Comparison of ENCODE assay signal across 32 mouse cellular contexts in the genomic region with DNA sequence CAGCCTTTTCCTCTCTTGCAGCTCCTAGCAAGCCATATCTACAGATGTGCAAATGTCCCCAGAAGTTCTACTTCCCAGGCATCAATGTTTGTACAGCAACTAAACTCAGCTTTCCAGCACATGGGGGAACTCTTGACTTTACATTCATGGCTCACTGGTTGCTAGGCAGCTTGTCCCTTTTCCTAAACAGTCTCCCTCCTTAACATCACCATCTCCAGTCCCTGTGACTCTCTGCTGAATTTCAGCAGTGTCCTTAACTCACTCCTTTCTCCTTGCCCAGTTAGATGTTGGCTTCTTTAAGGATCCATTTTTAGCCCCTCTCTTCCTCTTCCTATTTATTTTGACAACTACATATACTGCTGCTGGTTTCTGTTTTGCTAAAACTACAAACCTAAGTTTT.
"Had no signal": no experiment of that assay in that cellular context is flagged by ENCODE, and none has a peak within 500 bp of the region (broad histone marks: within the 10 kb centered on the region; RNA-seq: fewer than 3 reads in every experiment).

No protein-coding gene starts in this region.

- DNase-seq: left cerebral cortex, postnatal 4 days; liver; liver, embryonic 13.5 days; liver, postnatal 0 days; lung, adult 18-20 months; lung, adult 2 months; lung, embryonic 14.5 days; lung, postnatal 10 days; lung, postnatal 14 days; lung, postnatal 36 days; lung, postnatal 4 days; midbrain, embryonic 14.5 days had no signal

- H3K36me3 ChIP-seq: limb, embryonic 10.5 days; limb, embryonic 12.5 days; limb, embryonic 13.5 days; limb, embryonic 15.5 days; liver, embryonic 12.5 days; liver, embryonic 13.5 days; liver, embryonic 15.5 days; lung, embryonic 15.5 days; midbrain, embryonic 10.5 days; midbrain, embryonic 12.5 days; midbrain, embryonic 13.5 days; midbrain, embryonic 15.5 days; neural tube, embryonic 12.5 days had no signal

- H3K4me1 ChIP-seq: limb, embryonic 10.5 days; limb, embryonic 12.5 days; limb, embryonic 13.5 days; limb, embryonic 15.5 days; liver, embryonic 12.5 days; liver, embryonic 13.5 days; liver, embryonic 15.5 days; lung, embryonic 15.5 days; megakaryocyte, embryonic 14.5 days; midbrain, embryonic 10.5 days; midbrain, embryonic 12.5 days; midbrain, embryonic 13.5 days; midbrain, embryonic 15.5 days; neural tube, embryonic 12.5 days had no signal

- H3K9me3 ChIP-seq: limb, embryonic 10.5 days; limb, embryonic 12.5 days; limb, embryonic 13.5 days; limb, embryonic 15.5 days; liver, embryonic 12.5 days; liver, embryonic 13.5 days; liver, embryonic 15.5 days; lung, embryonic 15.5 days; megakaryocyte, embryonic 14.5 days; midbrain, embryonic 10.5 days; midbrain, embryonic 12.5 days; midbrain, embryonic 13.5 days; midbrain, embryonic 15.5 days; neural tube, embryonic 12.5 days had no signal

- ATAC-seq: liver, embryonic 12.5 days; liver, postnatal 0 days; lung, postnatal 0 days; midbrain, embryonic 13.5 days; midbrain, embryonic 15.5 days; midbrain, embryonic 16.5 days had no signal

- H3K9ac ChIP-seq: limb, embryonic 12.5 days; limb, embryonic 13.5 days; limb, embryonic 15.5 days; liver, embryonic 12.5 days; liver, embryonic 13.5 days; liver, embryonic 14.5 days; liver, embryonic 15.5 days; liver, postnatal 0 days; lung, embryonic 14.5 days; lung, embryonic 15.5 days; midbrain, embryonic 12.5 days; midbrain, embryonic 13.5 days; midbrain, embryonic 15.5 days; neural tube, embryonic 12.5 days had no signal

- H3K4me2 ChIP-seq: limb, embryonic 12.5 days; limb, embryonic 13.5 days; limb, embryonic 15.5 days; liver, embryonic 11.5 days; liver, embryonic 12.5 days; liver, embryonic 13.5 days; liver, embryonic 15.5 days; lung, embryonic 14.5 days; lung, embryonic 15.5 days; midbrain, embryonic 11.5 days; midbrain, embryonic 12.5 days; midbrain, embryonic 13.5 days; midbrain, embryonic 15.5 days; neural tube, embryonic 12.5 days had no signal

- H3K27ac ChIP-seq: limb, embryonic 10.5 days; limb, embryonic 12.5 days; limb, embryonic 13.5 days; limb, embryonic 15.5 days; liver, embryonic 12.5 days; liver, embryonic 13.5 days; liver, embryonic 14.5 days; liver, embryonic 15.5 days; lung, embryonic 15.5 days; macrophage; midbrain, embryonic 10.5 days; midbrain, embryonic 12.5 days; midbrain, embryonic 13.5 days; midbrain, embryonic 15.5 days; neural tube, embryonic 12.5 days had no signal

- H3K27me3 ChIP-seq: limb, embryonic 12.5 days; limb, embryonic 13.5 days; limb, embryonic 15.5 days; liver, embryonic 12.5 days; liver, embryonic 13.5 days; liver, embryonic 15.5 days; lung, embryonic 15.5 days; megakaryocyte, embryonic 14.5 days; midbrain, embryonic 12.5 days; midbrain, embryonic 13.5 days; midbrain, embryonic 15.5 days; neural tube, embryonic 12.5 days had no signal

- H3K4me3 ChIP-seq: limb, embryonic 10.5 days; limb, embryonic 12.5 days; limb, embryonic 13.5 days; limb, embryonic 15.5 days; liver, embryonic 12.5 days; liver, embryonic 13.5 days; liver, embryonic 15.5 days; lung, embryonic 15.5 days; megakaryocyte, embryonic 14.5 days; midbrain, embryonic 10.5 days; midbrain, embryonic 12.5 days; midbrain, embryonic 13.5 days; midbrain, embryonic 15.5 days; myocyte; neural tube, embryonic 12.5 days had no signal
